Mouse (Mus musculus) cerebellum, adult 8-10 months (tissue): ENCODE data around the gene Pecam1.
"Not testable (repeated sequence)": the region's sequence is repeated elsewhere in the genome, so short reads cannot be mapped to it uniquely, and the experiment has no call there.

Experiments
- DNase-seq: peaks from one replicate; pipeline ENCODE4 v3.0.0; 2022

Gene Pecam1

DNA sequence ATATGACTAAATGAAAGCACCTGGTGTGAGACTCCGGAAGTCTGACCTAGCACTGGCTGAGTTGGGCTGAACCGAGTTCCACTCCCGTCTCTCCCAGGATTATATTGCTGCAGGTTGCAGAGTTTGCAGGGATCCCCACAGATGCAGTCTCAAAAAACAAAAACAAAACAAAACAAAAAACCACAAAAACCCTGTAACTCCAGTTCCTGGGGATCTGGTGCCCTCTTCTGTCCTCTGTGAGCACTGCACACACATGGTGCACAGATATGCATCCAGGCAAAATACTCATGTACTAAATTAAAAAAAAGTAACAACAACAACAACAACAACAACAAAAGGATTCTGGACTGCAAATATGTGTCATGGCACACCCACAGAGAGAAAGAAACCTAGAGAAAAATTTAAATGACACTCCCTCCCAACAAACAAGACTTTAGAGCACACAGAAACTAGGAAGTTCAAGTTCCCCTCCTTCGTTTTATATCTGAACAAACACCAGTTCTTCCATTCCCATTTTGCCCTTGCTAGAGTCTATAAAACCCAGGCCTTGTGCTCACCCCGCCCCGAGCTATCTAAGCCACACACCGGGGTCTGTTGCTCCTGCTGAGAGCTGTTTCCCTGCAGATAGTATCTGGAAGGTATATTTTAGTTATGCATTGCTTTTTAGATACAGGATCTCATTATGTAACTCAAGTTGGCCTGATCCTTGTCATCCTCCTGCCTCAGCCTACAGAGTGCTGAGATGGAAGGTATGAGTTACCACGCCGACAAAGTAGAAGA is 20.0 kb upstream of the Pecam1 start:
- DNase-seq, result no peak

GRCm38 (mm10) chr11:106767516-106767915 is 17.1 kb upstream of the Pecam1 start:
- DNase-seq, result no peak

DNA sequence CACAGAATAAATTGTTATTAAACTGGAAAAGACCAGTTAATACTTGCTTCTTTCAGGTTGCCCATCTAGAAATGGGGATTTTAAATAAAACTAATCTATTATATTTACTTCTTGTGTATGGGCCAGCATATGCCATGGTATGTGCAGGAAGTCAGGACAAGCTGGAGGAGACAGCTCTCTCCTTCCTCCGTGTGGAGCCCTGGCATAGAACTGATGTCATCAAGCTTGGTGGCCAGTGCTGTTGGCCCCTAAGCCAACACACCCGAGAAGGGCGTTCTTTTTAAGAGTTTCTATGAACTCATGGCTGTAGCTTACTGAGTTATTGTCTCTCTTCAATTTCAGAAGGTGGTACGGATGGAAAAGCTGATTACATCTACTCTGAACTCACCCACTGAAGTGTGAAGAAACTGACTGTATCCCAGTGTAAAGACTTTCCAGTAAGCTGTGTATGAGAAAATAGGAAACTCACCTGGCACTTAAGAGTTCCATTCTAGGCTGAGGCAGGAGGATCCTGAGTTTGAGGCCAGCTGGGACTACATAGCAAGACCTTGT is 16.3 kb upstream of the Pecam1 start:
- DNase-seq, result no peak

- no peak for DNase-seq
Observed at GRCm38 (mm10) chr11:106762800-106763185, 12.4 kb upstream of the Pecam1 start.

- DNase-seq, result no peak
Observed at GRCm38 (mm10) chr11:106762139-106762799, 11.8 kb upstream of the Pecam1 start.

GRCm38 (mm10) chr11:106760511-106760910 is 10.1 kb upstream of the Pecam1 start:
- no peak for DNase-seq

GRCm38 (mm10) chr11:106759028-106759427 is 8.6 kb upstream of the Pecam1 start:
- DNase-seq, result no peak

DNA sequence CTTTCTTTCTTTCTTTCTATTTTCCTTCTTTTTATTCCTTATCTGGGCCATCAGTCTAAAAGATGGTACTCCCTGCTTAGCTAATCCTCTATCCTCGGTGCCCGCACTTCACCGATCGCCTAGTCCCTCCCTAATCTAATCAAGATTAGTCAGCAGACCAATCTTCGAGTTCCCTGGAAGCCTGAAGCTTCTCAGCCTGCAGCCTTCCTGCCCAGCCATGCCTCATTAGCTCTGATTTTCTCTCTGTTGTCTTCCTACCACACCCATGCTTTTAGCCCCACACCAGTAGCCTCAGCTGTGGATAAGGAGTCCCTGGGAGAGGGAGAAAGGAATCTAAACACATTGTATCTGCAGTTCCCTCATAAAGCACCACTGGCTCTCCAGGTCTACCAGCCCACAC is 5.2 kb upstream of the Pecam1 start:
- DNase-seq, result no peak

GRCm38 (mm10) chr11:106753314-106753713 is 2.9 kb upstream of the Pecam1 start:
- no peak for DNase-seq

- no peak for DNase-seq
Observed at GRCm38 (mm10) chr11:106752103-106752502, 1.7 kb upstream of the Pecam1 start.

DNA sequence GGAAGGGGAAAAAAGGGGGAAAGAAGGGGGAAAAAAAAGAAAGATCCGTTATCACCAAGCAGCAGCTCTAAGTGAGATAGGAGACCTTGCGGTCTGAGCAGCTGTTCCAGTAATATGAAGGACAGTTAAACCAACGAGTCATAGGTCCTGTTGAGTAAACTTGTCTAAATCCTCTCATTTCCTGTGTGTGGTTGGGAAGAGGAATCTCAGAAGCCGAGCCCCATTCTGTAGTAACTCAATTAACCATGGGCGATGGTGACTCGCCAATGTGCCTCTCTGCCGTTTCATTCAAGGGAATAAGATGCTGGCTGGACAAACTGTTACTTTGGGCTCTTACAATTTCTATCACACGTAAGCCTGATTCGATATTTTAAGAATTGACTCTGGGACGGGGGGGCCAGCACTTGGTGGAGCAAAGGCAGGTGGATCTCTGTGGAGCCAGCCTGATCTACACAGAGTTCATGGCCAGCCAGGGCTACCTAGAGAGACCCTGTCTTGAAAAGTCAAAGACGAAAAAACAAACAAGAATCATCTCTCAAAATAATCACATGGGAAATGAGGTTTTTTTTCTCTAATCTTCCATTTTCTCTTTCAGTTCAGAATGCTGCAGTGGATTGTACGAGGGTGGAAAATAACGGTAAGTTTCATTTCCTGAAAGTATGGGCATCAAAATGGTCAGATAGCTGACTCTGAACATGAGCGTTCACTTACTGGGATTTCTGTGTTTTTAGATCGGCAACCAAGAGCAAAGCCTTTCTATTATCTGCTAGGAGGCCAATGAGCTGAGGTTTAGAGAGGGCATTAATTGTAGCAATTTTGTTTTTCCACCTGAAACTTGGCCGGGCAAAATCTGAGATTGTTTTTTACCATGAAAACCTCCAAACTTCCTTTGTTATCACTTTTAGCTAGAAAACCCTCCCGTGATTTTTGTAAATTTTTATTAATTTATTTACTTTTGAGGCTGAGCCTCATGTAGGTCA is 901 bp upstream of the Pecam1 start, which contains the start of gene Milr1:
TSS of gene Milr1 (plus strand) at position 188 of the 980 bp plus-strand sequence.
- no peak for DNase-seq

GRCm38 (mm10) chr11:106749557-106750120 is 789 bp downstream of the Pecam1 start:
- not testable (repeated sequence) for DNase-seq

DNA sequence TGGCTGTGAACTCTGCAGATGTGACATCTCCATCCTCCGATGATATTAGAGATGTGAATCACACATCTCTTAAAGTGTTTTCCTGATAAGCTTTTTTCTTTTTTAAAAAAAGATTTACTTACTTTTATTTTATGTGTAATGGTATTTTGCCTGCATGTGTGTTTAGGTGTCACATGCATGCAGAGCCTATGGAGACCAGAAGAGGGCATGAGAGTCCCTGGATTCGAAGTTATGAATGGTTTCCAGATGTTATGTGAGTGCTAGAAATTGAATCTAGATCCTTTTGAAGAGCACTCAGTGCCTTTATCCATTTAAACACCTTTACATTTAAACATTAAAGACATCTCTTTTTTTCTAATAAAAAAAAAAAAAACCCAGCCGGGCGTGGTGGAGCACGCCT is 5.5 kb downstream of the Pecam1 start:
- no peak for DNase-seq

DNA sequence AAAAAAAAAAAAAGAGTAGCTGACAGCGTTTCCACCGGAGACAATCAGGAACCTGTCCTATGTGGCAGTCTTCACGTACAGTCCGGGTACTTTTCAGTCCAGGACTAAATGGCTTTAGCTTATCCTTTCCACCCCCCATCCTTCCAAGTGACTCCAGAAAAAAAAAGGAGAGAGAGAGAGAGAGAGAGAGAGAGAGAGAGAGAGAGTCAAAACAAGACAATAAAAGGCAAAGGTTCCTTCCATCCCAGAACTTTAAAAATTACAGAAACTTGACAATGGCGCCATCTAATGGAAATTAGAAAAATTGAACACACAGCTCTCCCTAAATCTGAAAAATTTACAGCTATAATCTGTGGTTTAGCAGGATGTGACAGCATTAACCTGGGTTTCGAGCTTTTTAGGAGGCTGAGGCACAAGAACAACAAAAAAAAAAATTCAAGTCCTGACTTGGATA is 8.0 kb downstream of the Pecam1 start:
- peak; percentile 10 for DNase-seq

GRCm38 (mm10) chr11:106741826-106742225 is 8.6 kb downstream of the Pecam1 start:
- DNase-seq, result no peak

GRCm38 (mm10) chr11:106741232-106741631 is 9.2 kb downstream of the Pecam1 start:
- no peak for DNase-seq

GRCm38 (mm10) chr11:106740724-106741123 is 9.7 kb downstream of the Pecam1 start:
- DNase-seq, result not testable (repeated sequence)

GRCm38 (mm10) chr11:106739116-106739515 is 11.3 kb downstream of the Pecam1 start:
- no peak for DNase-seq

- no peak for DNase-seq
Observed at GRCm38 (mm10) chr11:106737178-106737621, 13.2 kb downstream of the Pecam1 start.

GRCm38 (mm10) chr11:106736614-106737013 is 13.8 kb downstream of the Pecam1 start:
- DNase-seq, result no peak

- no peak for DNase-seq
Observed at GRCm38 (mm10) chr11:106730714-106731113, 19.7 kb downstream of the Pecam1 start.

GRCm38 (mm10) chr11:106729656-106730055 is 20.8 kb downstream of the Pecam1 start:
- no peak for DNase-seq
